ENCODE assay signal across 14 mouse cellular contexts in the genomic region with DNA sequence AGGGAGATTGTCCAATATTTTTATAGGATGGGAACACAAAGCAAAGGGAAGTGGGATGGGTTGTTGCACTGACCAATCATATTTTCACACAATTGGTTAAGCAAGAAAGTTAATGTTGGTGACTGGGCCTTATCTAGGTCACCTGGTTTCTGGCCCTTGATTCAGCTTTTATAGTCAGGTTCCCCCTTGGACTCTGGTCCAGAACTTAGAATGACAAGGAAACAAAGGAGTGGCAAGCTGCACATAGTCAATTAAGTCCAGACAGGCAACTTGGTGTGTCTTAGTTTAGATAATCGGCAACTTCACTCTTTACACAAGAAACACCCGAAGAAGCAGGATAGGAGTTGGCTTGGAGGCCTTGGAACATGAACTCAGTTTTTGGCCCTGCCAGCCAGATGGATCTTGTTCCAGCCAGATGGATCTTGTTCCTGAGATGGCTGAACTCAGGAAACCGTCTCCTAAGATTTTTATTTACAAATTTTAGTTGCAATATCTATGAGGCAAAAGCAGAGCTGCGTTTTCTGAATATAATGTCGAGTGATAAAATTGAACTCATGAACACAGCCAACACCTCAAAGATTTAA.
DNase-seq lines count a peak whose midpoint lies in the region; ATAC-seq and TF ChIP-seq lines count a peak whose summit lies in the region.
"Had no signal": no experiment of that assay in that cellular context is flagged by ENCODE, and none has a peak within 500 bp of the region (broad histone marks: within the 10 kb centered on the region; RNA-seq: fewer than 3 reads in every experiment).

No protein-coding gene starts in this region.

- ATAC-seq in forebrain, postnatal 0 days, result no peak
- no peak for ATAC-seq in forebrain, embryonic 13.5 days
- ATAC-seq in lung, embryonic 16.5 days (ENCODE audit: low read depth), result peak; percentile 47; the same call in 1 of the 2 replicates
- ATAC-seq in hindbrain, embryonic 11.5 days (ENCODE audit: low FRiP score), result no peak

- H3K4me1 ChIP-seq in forebrain, postnatal 0 days (ENCODE audit: insufficient read depth), result peaks cover 9% of the 10 kb centered on the region; the same call in 1 of the 2 replicates
- H3K4me1 ChIP-seq in forebrain, embryonic 13.5 days, result peaks cover 16% of the 10 kb centered on the region
- 0 out of 2 replicates have a peak, but pooled peaks cover 2% of the 10 kb centered on the region for H3K4me1 ChIP-seq in lung, embryonic 16.5 days (replicated peaks; ENCODE audit: control insufficient read depth, insufficient read depth, low read length)
- no peaks in the 10 kb centered on the region for H3K4me1 ChIP-seq in hindbrain, embryonic 11.5 days (replicated peaks; ENCODE audit: control insufficient read depth, insufficient read depth, low read length)
- H3K4me1 ChIP-seq: embryonic facial prominence, embryonic 12.5 days had no signal

- no peaks in the 10 kb centered on the region for H3K9me3 ChIP-seq in forebrain, postnatal 0 days (ENCODE audit: low read length)
- H3K9me3 ChIP-seq in forebrain, embryonic 13.5 days (replicated peaks), result no peaks in the 10 kb centered on the region
- H3K9me3 ChIP-seq in lung, embryonic 16.5 days (ENCODE audit: control insufficient read depth, low read length), result no peaks in the 10 kb centered on the region
- H3K9me3 ChIP-seq in hindbrain, embryonic 11.5 days (ENCODE audit: control insufficient read depth, low read length), result no peaks in the 10 kb centered on the region
- H3K9me3 ChIP-seq: embryonic facial prominence, embryonic 12.5 days; forebrain, embryonic 12.5 days had no signal

- intact Hi-C loops in left cerebral cortex, postnatal 14 days (cut with DNase I), result no loop called here

- no peak overlapping the region for H3K4me3 ChIP-seq in forebrain, postnatal 0 days (ENCODE audit: low read depth, low read length)
- no peak overlapping the region for H3K4me3 ChIP-seq in forebrain, embryonic 13.5 days
- H3K4me3 ChIP-seq in lung, embryonic 16.5 days (ENCODE audit: low read length), result no peak overlapping the region
- H3K4me3 ChIP-seq in hindbrain, embryonic 11.5 days (ENCODE audit: low read depth, low read length), result no peak overlapping the region
- H3K4me3 ChIP-seq: embryonic facial prominence, embryonic 12.5 days; forebrain, embryonic 12.5 days had no signal

- no peak for TF ChIP-seq CTCF in forebrain, postnatal 0 days (IDR thresholded peaks at IDR 0.05; ENCODE audit: low read depth)

- no peaks in the 10 kb centered on the region for H3K36me3 ChIP-seq in forebrain, postnatal 0 days (ENCODE audit: insufficient read depth)
- no peaks in the 10 kb centered on the region for H3K36me3 ChIP-seq in forebrain, embryonic 13.5 days (ENCODE audit: poor library complexity, severe bottlenecking)
- no peaks in the 10 kb centered on the region for H3K36me3 ChIP-seq in lung, embryonic 16.5 days (ENCODE audit: control insufficient read depth, insufficient read depth, low read length)
- no peaks in the 10 kb centered on the region for H3K36me3 ChIP-seq in hindbrain, embryonic 11.5 days (ENCODE audit: control insufficient read depth, insufficient read depth, low read length)
- H3K36me3 ChIP-seq: embryonic facial prominence, embryonic 12.5 days; forebrain, embryonic 12.5 days; G1E had no signal

- no peak overlapping the region for H3K4me2 ChIP-seq in forebrain, postnatal 0 days (ENCODE audit: low read depth)
- no peak overlapping the region for H3K4me2 ChIP-seq in forebrain, embryonic 13.5 days
- H3K4me2 ChIP-seq in lung, embryonic 16.5 days (ENCODE audit: low read depth, low read length), result no peak overlapping the region
- no peak overlapping the region for H3K4me2 ChIP-seq in hindbrain, embryonic 11.5 days (replicated peaks; ENCODE audit: low read depth, low read length)
- H3K4me2 ChIP-seq: embryonic facial prominence, embryonic 12.5 days; forebrain, embryonic 12.5 days had no signal

- H3K27me3 ChIP-seq in forebrain, postnatal 0 days (ENCODE audit: insufficient read depth, low read length), result no peaks in the 10 kb centered on the region
- H3K27me3 ChIP-seq in forebrain, embryonic 13.5 days, result no peaks in the 10 kb centered on the region
- H3K27me3 ChIP-seq in lung, embryonic 16.5 days (ENCODE audit: control insufficient read depth, insufficient read depth, low read depth, low read length), result no peaks in the 10 kb centered on the region
- H3K27me3 ChIP-seq in hindbrain, embryonic 11.5 days (ENCODE audit: control insufficient read depth, insufficient read depth, low read length), result no peaks in the 10 kb centered on the region
- H3K27me3 ChIP-seq: embryonic facial prominence, embryonic 12.5 days; forebrain, embryonic 12.5 days had no signal

- H3K27ac ChIP-seq in forebrain, postnatal 0 days (ENCODE audit: low read depth, low read length), result no peak overlapping the region
- no peak overlapping the region for H3K27ac ChIP-seq in forebrain, embryonic 13.5 days
- H3K27ac ChIP-seq in lung, embryonic 16.5 days (ENCODE audit: low read length), result no peak overlapping the region
- no peak overlapping the region for H3K27ac ChIP-seq in hindbrain, embryonic 11.5 days (ENCODE audit: low read depth, low read length)
- H3K27ac ChIP-seq: embryonic facial prominence, embryonic 12.5 days; forebrain, embryonic 12.5 days had no signal

- peak; percentile 16 for DNase-seq in forebrain, postnatal 0 days
- DNase-seq in lung, postnatal 4 days, result no peak
- peak; percentile 6 for DNase-seq in heart, postnatal 4 days
- DNase-seq in lung, postnatal 10 days, result peak; percentile 10
- no peak for DNase-seq in left cerebral cortex, postnatal 14 days (ENCODE audit: low spot score in 2 of 2)
- DNase-seq in hindbrain, embryonic 11.5 days (ENCODE audit: low spot score), result no peak
- DNase-seq: liver; spleen, adult 18-20 months; thymus, adult 2 months had no signal

- H3K9ac ChIP-seq in forebrain, postnatal 0 days, result no peak overlapping the region
- no peak overlapping the region for H3K9ac ChIP-seq in forebrain, embryonic 13.5 days
- no peak overlapping the region for H3K9ac ChIP-seq in lung, embryonic 16.5 days (ENCODE audit: low read length)
- H3K9ac ChIP-seq in hindbrain, embryonic 11.5 days (ENCODE audit: low read depth, low read length), result no peak overlapping the region
- H3K9ac ChIP-seq: embryonic facial prominence, embryonic 12.5 days; forebrain, embryonic 12.5 days had no signal

- WGBS in forebrain, postnatal 0 days, result 70% methylated on average over 5 of the region's 5 CpGs
- WGBS in forebrain, embryonic 13.5 days, result 89% methylated on average over 5 of the region's 5 CpGs
- 48% methylated on average over 5 of the region's 5 CpGs for WGBS in lung, embryonic 16.5 days
- WGBS in hindbrain, embryonic 11.5 days, result 91% methylated on average over 5 of the region's 5 CpGs

Comparison
In these comparisons a context has a peak if more than half of its experiments do, and no peak if none do; other contexts are left out.
1. DNase-seq: peak in forebrain, postnatal 0 days (single experiment), heart, postnatal 4 days (single experiment) and lung, postnatal 10 days (single experiment); none in lung, postnatal 4 days (0 of 2), left cerebral cortex, postnatal 14 days (0 of 2) and hindbrain, embryonic 11.5 days (single experiment).